Mouse (Mus musculus) heart, adult 9 months (tissue): ENCODE results near the gene Cldn6.

Source experiments
- DNase-seq, 2 experiments: peaks; one replicate each; pipeline ENCODE4 v3.0.0; 2022; ENCODE audit warnings: low spot score in 2 of 2

The Cldn6 gene

GRCm38 (mm10) chr17:23722376-23723125 lies 43.5 kb downstream of the Cldn6 start, which contains the start of gene 1520401A03Rik:
TSS of gene 1520401A03Rik (minus strand) at chr17:23722783.
- DNase-seq = no peak

DNA sequence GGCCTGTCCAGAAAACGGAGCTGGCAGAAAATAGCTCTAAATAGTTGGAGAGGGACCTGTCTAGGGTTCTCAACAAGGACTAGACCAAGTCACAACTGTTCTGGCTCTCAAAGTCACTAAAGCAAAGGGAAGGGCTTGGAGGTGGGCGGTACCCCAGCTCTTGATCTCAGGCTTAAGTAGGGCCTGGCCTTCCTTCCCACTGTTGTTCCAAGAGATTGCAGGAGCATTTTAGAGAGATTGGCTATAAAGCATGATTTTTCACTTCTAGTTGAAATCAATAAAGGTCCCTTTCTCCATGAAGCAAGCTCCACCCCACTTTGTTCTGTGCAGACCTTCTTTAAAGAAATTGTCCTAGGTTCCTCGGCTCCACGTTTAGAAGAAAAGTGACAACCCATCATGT lies 46.4 kb downstream of the Cldn6 start:
- DNase-seq = no peak

DNA sequence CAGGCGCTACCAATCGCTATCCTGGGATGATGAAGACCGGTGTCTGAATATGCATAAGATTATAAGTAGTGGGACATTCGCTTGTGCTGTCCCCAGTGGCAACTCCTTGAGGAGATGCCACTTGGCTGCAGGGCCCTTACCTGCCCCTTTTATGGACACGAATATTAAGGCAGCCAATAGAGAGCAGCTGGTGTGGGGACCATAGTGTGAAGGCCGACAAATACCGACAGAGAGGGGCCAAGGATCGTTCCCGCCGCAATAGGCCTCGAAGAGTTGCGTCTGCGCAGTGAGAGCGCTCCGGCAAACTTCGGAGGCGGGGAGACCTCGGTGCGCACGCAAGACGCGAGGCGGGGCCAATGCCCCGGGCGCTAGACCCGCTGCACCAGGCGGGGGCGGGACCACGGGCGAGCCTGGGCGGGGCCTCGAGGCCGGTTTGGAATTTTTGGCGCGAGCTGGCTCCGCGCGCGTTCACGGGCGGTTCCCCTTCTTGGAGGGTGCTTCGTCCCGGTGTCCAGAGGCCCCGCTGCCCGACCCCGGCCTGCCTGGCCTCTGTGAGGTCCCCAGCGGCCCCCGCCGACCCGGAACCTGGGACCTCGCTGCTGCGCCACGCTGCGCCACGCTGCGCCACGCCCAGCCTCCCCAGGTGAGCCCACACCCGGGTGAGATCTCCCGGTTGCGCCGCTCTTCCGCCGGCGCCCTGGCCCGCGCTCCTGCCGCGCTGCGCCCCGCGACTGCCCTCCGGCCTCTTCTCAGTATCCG lies 47.1 kb downstream of the Cldn6 start, which contains the start of gene Pkmyt1:
Gene Pkmyt1 (plus strand): TSS at position 338 of the 759 bp plus-strand sequence.
- DNase-seq = peak; percentile 95 to 96

- DNase-seq = peak; percentile 88
Observed at GRCm38 (mm10) chr17:23726758-23727142, 47.7 kb downstream of the Cldn6 start.

DNA sequence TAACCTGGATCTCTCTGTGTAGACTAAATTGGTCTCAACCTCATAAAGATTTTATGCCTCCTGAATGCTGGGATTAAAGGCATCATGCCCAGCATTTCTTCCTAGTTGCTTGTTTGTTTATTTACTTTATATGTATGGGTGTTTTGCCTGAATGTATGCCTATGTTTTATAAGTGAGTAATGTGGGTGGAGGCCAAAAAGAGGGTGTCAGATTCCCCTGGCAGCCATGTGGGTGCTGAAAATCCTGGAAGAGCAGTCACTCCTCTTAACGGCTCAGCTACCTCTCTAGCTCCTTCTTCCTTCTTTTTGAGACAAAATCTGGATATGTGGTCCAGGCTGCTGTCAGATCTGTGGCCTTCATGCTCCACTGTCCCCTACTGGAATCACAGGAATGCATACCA lies 51.4 kb downstream of the Cldn6 start:
- DNase-seq = no peak
